In the genomic region with DNA sequence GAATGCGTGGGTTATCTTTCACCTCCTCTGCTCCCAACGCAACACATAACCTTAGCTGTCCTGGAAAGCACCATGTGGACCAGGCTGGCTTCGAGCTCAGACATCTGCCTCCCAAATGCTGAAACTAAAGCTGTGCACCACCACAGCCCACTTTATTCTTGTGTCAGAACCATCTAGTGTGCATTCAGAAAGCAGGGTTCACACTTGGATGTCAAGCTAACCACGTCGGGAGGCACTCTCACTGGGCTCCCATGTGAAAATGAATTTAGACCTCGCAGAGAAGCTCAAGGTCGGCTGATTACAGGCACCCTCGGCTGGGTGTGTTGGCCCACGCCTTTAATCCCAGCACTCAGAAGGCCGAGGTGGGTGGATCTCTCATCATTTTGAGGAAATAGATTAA, we compare ENCODE assay signal across 8 mouse cellular contexts. TPM values are rescaled to one million over a fixed set of nuclear protein-coding genes. Genes with fewer than 3 reads are reported as not detected.
DNase-seq lines count a peak whose midpoint lies in the region; ATAC-seq lines count a peak whose summit lies in the region.

No protein-coding gene starts in this region.

- peaks cover 46% of the 10 kb centered on the region for H3K36me3 ChIP-seq in lung, embryonic 15.5 days
- H3K36me3 ChIP-seq in embryonic facial prominence, embryonic 11.5 days (replicated peaks; ENCODE audit: control insufficient read depth, insufficient read depth, low read depth, low read length): peaks cover 4% of the 10 kb centered on the region
- peaks cover 47% of the 10 kb centered on the region for H3K36me3 ChIP-seq in intestine, embryonic 14.5 days (ENCODE audit: control insufficient read depth, insufficient read depth, low read length)
- peaks cover 41% of the 10 kb centered on the region for H3K36me3 ChIP-seq in neural tube, embryonic 12.5 days

- peak overlapping the region; percentile 85 for H3K4me2 ChIP-seq in lung, embryonic 15.5 days
- H3K4me2 ChIP-seq in embryonic facial prominence, embryonic 11.5 days (ENCODE audit: low read depth, low read length): peak overlapping the region; percentile 50
- H3K4me2 ChIP-seq in intestine, embryonic 14.5 days (ENCODE audit: low read length): peak overlapping the region; percentile 95
- peak overlapping the region; percentile 94 for H3K4me2 ChIP-seq in neural tube, embryonic 12.5 days (replicated peaks)

- peak overlapping the region; percentile 98 for H3K9ac ChIP-seq in lung, embryonic 15.5 days
- H3K9ac ChIP-seq in embryonic facial prominence, embryonic 11.5 days (replicated peaks; ENCODE audit: low read length): peak overlapping the region; percentile 99
- H3K9ac ChIP-seq in intestine, embryonic 14.5 days (ENCODE audit: low read length): peak overlapping the region; percentile 97
- H3K9ac ChIP-seq in neural tube, embryonic 12.5 days: peak overlapping the region; percentile 97

- DNase-seq in lung, postnatal 4 days: no peak
- no peak for DNase-seq in embryonic facial prominence, embryonic 11.5 days (ENCODE audit: low spot score)
- no peak for DNase-seq in intestine, embryonic 14.5 days (ENCODE audit: low spot score)
- DNase-seq in thymus, postnatal 4 days: no peak
- DNase-seq in left cerebral cortex, postnatal 10 days (ENCODE audit: extremely low spot score in 1 of 2, low spot score in 2 of 2): no peak
- DNase-seq in cerebellum, adult 11-12 months: no peak

- H3K4me1 ChIP-seq in lung, embryonic 15.5 days: peaks cover 23% of the 10 kb centered on the region
- H3K4me1 ChIP-seq in embryonic facial prominence, embryonic 11.5 days (ENCODE audit: control insufficient read depth, insufficient read depth, low read length): no peaks in the 10 kb centered on the region; the same call in none of the 2 replicates
- peaks cover 19% of the 10 kb centered on the region for H3K4me1 ChIP-seq in intestine, embryonic 14.5 days (replicated peaks; ENCODE audit: control insufficient read depth, insufficient read depth, low read length)
- peaks cover 14% of the 10 kb centered on the region for H3K4me1 ChIP-seq in neural tube, embryonic 12.5 days

- no peak for ATAC-seq in lung, embryonic 15.5 days (ENCODE audit: borderline replicate concordance, extremely low read depth, low FRiP score, low TSS enrichment)
- ATAC-seq in embryonic facial prominence, embryonic 11.5 days (replicated peaks; ENCODE audit: insufficient number of reproducible peaks, low FRiP score, low TSS enrichment, low read depth): no peak
- no peak for ATAC-seq in intestine, embryonic 14.5 days (replicated peaks; ENCODE audit: low FRiP score, low TSS enrichment, low read depth)
- ATAC-seq in neural tube, embryonic 12.5 days (ENCODE audit: low FRiP score, low read depth): no peak

- 4% methylated on average over 10 of the region's 10 CpGs for WGBS in lung, embryonic 15.5 days
- 16% methylated on average over 10 of the region's 10 CpGs for WGBS in embryonic facial prominence, embryonic 11.5 days
- 12% methylated on average over 10 of the region's 10 CpGs for WGBS in intestine, embryonic 14.5 days
- 24% methylated on average over 10 of the region's 10 CpGs for WGBS in neural tube, embryonic 12.5 days

- H3K27me3 ChIP-seq in lung, embryonic 15.5 days: 0 out of 2 replicates have a peak, but pooled peaks cover 5% of the 10 kb centered on the region
- H3K27me3 ChIP-seq in embryonic facial prominence, embryonic 11.5 days (ENCODE audit: control insufficient read depth, insufficient read depth, low read length): no peaks in the 10 kb centered on the region
- no peaks in the 10 kb centered on the region for H3K27me3 ChIP-seq in intestine, embryonic 14.5 days (replicated peaks; ENCODE audit: control insufficient read depth, insufficient read depth, low read length)
- no peaks in the 10 kb centered on the region for H3K27me3 ChIP-seq in neural tube, embryonic 12.5 days (replicated peaks)

- peak overlapping the region; percentile 73 for H3K4me3 ChIP-seq in lung, embryonic 15.5 days
- H3K4me3 ChIP-seq in embryonic facial prominence, embryonic 11.5 days (ENCODE audit: low read depth, low read length): peak overlapping the region; percentile 96
- H3K4me3 ChIP-seq in intestine, embryonic 14.5 days (ENCODE audit: low read depth, low read length): peak overlapping the region; percentile 87
- H3K4me3 ChIP-seq in neural tube, embryonic 12.5 days: peak overlapping the region; percentile 94

- H3K27ac ChIP-seq in lung, embryonic 15.5 days: no peak overlapping the region
- no peak overlapping the region for H3K27ac ChIP-seq in embryonic facial prominence, embryonic 11.5 days (replicated peaks; ENCODE audit: low read depth, low read length)
- no peak overlapping the region for H3K27ac ChIP-seq in intestine, embryonic 14.5 days (ENCODE audit: low read depth)
- H3K27ac ChIP-seq in neural tube, embryonic 12.5 days: no peak overlapping the region

- intact Hi-C loops in left cerebral cortex, postnatal 10 days (cut with DNase I): no loop called here

- no peaks in the 10 kb centered on the region for H3K9me3 ChIP-seq in lung, embryonic 15.5 days
- H3K9me3 ChIP-seq in embryonic facial prominence, embryonic 11.5 days (replicated peaks; ENCODE audit: control insufficient read depth, low read length): no peaks in the 10 kb centered on the region
- H3K9me3 ChIP-seq in intestine, embryonic 14.5 days (ENCODE audit: control insufficient read depth, low read length): no peaks in the 10 kb centered on the region
- no peaks in the 10 kb centered on the region for H3K9me3 ChIP-seq in neural tube, embryonic 12.5 days

RNA-seq across cellular contexts. Expression of gene Rps17, which starts 1.2 kb away (rescaled TPM):
- polyA plus RNA-seq in lung, embryonic 15.5 days (2015; fragmentation: Nextera tagmentation; extraction: Ambion mirVana): 1,194 and 1,258 TPM in 2 replicates
- 1,234 and 1,235 TPM in 2 replicates for polyA plus RNA-seq in embryonic facial prominence, embryonic 11.5 days (2014; fragmentation: Nextera tagmentation; extraction: Ambion mirVana)
- polyA plus RNA-seq in intestine, embryonic 14.5 days (2014; fragmentation: Nextera tagmentation; extraction: Ambion mirVana): 1,489 and 1,594 TPM in 2 replicates
- polyA plus RNA-seq in neural tube, embryonic 12.5 days (2016; fragmentation: Nextera tagmentation; extraction: Ambion mirVana): 837 and 850 TPM in 2 replicates
- 100 to 1,000 TPM; 621 to 626 TPM for total RNA-seq in left cerebral cortex, postnatal 10 days (2021)
